Mouse (Mus musculus) spleen, postnatal 4 days (tissue): ENCODE data around the gene Prkce.

Experiments used
- DNase-seq, 2 experiments: peaks; one replicate each; pipeline ENCODE4 v3.0.0; 2022; ENCODE audit warnings: low spot score in 2 of 2

The Prkce gene

DNA sequence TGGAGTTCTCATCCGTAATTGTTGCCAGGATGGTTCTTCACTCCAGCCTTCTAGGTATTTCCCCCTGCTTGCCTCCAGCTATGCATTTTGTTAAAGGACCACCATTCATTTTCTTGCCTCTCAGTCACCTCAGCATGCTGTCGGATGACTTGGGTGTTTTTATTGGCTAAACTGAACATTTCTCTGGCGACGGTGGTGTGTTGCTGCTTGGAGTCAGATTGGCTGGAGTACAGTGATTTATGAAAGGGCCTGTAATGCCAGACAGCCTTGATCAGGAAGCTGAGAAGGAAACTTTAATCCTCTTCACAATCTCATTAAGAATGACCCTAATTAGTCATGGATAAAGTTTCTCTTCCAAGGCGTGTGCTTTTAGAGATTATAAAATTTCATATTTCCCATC is 342.3 kb downstream of the Prkce start:
- DNase-seq: no peak

DNA sequence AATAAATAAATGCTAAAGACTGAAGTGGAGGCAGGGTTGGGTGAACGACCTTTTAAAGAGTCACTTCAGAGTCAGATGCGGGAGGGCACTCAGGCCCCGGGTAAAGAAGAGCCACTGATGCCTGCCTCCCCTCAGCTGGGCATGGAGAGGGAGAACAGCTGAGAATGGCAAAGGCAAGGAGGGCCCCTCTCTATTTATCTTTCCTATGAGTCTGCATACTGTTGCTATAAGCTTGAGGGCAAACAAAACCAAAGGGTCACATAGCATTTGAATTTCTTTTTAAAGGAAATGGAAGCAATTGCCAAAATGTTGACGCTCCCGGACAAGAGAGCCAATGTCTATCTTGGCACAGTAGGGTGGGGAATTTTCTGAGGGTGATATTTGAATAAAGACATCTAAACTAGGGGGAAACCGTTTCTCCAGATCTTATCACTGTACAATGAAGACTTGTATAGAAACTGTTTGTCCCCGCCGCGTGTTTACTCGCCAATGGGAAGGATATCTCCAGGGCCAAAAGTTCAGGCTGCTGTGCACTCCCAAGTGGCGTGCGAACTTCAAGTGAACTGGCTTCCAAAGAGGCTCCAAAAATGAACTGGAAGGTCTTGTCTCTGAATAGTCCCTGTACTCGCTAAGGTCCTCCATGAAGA is 347.5 kb downstream of the Prkce start:
- no peak for DNase-seq

DNA sequence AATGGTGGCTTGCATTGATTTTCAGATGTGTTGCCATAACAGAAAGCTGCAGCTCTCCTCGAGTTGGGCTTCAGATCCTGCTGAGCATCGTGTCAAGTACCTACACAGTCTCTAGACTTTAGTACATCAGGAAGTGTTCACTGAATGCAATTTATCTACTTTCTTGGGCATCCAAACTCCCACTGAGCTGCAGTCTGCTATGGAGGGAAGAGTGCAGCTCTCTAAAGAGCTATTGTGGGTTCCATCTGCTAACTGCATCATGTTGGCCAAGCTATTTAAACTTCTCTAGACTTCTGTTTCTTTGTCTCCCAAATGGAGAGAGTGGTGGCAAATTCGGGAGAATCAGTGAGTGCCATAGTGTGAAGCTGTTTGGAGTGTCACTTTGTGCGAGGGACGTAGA is 349.0 kb downstream of the Prkce start:
- no peak for DNase-seq

DNA sequence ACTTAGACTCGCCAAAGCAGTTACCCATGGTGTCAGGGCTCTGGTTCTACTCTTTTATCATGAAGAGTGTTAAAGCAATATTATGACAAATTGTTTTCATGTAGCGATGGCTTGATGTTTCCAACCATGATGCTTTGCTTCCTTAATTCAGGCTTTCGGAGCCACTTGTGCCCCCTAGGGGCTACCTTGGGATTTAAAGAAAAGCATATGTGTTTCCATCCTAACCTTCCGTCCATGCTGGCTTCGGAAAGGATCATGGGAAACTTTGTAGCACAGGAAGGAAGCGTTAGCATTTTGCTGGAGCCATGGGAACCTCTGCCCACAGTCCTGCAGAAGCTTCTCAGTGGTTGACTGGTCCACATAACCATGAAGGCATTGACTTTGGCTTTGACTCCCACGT is 351.0 kb downstream of the Prkce start:
- no peak for DNase-seq

DNA sequence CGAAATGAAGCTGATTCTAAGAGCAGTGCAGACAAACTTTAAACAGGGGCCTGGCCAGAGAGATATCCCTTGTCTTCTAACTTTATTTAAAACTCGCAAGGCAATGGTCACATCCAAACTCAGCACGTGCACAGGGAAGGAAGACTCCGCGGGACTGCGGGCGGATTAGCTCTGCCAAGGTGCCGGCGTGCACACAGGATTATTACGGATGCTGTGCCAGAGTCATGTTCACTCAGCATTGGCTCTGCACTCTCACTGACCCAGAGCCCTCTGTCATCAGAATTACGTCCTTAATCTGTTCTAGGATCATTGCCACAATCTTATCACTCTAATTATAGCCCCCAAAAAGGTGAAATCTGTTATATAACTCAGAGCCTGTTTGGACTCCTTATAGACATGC is 353.7 kb downstream of the Prkce start:
- no peak for DNase-seq

DNA sequence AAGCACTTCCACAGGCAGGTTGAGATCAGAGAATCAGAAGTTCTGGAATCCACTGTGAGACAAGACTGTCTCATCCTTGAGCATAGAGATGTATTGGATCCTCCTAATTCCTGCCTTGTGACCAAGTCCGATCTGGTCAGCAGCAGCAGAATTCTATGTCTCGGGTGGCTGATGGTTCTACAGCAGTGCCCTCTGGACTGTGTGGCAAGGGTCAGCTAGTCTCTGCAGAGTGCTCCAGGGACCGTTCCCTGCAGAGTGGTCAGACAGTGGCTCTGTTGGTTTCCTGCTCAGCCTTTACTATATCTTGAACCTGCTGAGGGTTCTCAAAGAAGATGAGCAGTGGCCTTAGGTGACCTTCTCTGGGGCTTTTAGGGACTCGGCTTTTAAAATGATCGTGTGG is 355.1 kb downstream of the Prkce start:
- DNase-seq: no peak

DNA sequence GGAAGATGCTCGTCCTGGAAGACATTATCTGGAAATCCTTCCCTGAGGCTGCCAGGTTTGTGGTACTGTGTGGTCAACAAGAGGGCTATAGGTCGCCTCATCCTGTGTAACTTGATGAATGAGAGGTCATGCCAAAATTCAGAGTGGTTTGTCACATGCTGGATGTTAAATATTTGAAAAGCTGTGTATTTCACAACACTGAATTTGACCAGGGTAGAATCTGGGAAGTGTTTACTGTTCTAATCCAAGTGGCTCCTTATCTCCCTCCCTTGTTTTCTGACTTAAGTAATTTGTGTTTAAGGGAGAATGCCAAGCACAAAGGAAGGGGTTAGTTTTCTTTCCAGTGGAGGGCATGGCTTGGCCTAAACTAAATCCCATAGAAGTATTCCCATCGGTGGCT is 355.8 kb downstream of the Prkce start:
- no peak for DNase-seq

DNA sequence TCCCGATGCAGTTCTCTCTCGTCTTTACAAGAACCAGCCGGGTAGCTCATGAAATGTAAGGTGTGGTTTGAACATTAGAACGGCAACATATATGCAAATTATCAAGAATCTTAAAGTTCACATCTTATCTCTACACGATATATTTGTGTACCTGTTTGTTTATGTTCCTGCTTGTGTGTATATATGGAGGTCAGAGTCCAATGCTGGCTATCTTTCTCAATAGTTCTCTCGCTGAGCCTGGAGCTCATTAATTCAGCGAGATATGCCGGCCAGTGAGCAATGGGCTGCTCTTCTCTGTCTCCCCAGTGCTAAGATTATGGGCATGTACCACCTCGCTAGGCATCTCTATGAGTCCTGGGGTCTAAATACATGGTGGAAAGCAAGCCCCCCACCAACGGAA is 356.3 kb downstream of the Prkce start:
- no peak for DNase-seq

DNA sequence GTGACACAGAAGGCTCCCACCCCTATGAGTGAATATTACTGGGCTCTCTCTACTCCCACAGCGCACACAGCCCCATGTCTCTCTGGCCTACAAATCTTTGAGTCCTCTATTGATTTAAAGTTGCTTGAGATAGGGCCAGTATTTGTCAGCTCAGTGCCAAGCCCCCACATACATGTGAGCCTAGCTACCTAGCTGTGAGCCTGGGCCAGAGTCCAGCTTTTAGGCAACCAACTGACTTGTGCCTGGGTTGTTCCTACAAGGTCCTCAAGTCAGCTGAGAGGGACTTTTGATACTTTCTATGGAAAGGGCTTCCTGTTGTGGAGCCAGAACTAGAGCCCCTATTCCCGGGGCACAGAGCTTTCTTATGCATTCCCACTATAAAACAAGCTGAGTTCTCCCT is 357.5 kb downstream of the Prkce start:
- no peak for DNase-seq

DNA sequence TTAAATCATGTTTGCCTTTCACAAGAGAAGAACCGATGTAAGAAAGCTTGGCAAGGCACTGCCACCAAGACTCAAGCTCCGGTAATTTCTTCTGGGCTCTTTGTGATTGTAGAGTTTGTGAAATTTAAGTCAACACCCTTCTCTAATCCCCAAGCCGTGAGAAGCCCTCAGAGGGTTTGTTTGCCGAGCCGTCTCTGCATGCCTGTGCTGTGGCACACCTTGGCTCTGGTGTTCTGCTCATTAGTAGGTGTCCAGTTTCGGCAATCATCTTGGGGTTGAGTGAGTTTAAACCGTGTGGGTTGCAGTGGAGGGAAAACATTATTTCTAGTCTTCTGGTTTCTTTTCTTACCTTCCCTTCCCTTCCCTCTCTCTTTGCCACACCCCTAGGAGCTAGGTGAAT is 358.4 kb downstream of the Prkce start:
- no peak for DNase-seq

DNA sequence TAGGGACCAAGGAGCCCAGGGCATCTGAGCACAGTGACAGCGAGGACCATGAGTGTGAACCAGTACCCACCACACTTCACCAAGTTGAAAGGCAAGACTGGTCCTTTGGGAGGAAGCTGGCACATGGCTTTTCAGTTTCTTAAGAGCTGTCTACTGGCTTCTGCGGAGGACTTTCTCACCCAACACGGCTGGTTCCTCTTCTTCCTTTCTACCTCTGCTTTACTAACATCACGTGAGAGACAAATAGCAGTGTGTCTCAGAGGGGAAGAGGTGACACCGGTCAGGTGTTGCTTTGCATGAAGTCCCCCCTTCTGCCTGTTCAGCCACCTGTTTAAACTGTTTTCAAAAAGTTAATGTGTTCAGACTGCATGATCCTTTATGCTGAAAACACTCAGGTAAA is 359.7 kb downstream of the Prkce start:
- no peak for DNase-seq

DNA sequence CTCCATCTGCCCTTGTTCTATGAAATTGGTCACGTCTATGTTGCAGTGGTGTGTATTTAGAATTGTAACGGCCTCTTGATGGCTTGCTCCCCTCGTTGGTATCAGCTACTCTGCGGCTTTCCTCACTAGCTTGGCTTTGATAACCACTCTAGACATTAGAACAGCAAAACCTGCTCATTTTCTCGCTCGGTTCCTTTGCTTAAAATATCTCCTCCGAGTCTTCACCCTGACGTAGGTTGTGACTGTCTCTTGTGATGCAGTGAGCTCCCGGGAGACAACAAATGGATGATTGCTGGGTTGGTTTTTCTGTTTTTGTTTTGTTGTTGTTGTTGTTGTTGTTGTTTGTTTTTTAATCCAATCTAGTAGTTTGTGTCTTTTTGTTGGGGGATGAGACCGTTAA is 361.4 kb downstream of the Prkce start:
- DNase-seq: no peak

DNA sequence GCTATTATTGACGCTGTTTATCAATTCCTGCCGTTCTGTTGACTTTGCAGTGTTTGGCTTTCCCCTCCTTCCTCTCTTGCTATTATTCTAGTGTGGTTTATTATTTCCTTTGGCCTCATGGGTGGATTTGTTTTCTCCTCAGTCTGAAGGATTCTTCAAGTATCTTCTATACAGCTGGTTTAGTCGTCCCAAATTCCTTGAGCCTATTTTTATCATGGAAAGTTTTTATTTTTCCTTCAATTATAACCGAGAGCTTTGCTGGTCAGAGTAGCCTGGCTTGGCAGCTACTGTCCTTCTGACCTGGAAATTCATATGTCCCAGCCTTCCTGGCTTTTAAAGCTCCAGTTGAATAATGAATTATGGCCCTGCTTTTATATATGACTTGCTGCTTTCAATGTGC is 361.8 kb downstream of the Prkce start:
- DNase-seq: no peak

DNA sequence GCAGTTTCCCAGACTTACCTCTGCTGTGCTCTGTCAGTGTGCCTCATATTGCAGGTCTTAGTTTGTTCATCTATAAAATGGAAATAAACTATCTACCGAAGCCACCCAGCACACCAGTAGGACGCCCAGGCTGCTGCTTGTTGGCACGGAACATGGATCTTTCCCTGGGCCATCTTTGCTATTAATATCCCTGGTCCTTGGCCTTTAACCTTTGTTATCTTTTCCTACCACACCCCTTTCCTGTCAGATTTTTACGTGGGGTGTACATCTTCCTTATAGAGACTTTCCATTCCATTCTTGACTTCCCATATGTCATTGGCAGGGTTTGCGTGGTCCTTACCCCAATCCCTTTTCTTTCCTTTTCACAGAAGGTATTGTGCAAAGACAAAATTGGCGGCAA is 363.6 kb downstream of the Prkce start:
- no peak for DNase-seq

DNA sequence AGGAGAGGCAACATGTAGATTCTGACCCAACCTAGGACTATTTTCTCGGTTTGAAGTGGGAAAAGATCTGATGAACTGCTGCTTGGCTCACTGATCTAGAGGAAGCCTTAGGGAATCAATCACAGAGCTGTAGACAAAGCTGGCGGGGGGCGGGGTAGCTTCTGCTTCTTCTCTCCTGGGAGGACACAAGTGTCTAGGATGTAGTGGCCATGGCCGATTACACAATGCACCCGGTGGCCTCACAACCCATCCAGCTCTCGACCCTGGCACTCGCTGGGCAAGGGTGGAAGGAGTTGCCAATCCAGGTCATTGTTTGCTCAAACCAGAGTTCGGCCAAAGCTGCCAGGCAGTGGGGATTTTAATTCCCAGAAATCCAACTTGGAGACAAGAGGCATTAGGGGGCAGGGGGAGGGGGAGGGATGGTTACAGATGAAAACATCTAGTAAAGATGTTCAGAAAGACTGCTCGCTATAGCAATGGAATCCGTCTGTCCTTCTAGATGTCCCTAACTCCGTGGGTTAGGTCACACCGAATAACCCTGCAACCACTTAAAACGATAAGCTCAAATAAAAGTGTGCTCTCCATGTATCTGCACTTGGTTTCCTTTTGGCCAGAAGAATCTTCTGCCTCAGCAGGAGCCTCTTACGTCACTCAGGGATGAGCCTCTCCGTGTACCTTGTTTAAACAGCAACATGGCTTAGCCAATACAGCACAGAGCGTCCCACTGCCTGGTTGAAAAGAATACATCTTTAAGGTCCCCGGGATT is 365.4 kb downstream of the Prkce start:
- no peak for DNase-seq

DNA sequence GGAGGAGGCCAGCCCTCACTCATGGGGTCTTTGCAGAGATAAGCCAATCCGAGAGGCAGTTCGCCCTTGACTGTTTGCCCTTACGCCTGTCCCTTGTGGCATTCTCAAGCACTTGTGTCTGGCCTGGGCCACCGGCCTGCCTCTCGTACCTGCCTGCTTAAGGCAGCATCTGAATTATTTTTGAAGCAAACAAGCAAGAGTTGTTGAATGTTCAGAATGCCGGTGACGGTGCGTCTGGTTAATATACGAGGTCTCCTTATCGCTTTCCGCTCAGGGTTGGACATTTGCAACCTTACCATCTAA is 365.9 kb downstream of the Prkce start:
- no peak for DNase-seq

DNA sequence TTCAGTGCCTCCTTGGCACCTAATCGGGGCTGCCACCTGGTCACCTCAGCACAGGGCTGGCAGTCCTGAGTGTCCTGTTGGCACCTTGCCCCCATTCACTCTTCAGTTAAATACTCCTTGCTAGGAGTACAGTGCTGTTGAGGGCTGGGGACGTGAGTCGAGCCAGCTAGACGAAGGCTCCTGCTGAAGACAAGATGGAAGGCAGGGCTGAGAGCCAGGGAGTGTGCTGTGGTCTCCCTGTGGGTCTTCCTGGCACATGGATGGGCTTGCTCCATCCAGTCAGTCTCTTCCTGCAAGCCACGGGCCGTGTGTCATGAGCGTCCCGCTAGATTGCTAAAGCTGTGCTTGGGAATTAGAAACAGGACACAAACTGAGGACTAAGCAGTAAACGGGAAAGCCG is 367.5 kb downstream of the Prkce start:
- DNase-seq: no peak

DNA sequence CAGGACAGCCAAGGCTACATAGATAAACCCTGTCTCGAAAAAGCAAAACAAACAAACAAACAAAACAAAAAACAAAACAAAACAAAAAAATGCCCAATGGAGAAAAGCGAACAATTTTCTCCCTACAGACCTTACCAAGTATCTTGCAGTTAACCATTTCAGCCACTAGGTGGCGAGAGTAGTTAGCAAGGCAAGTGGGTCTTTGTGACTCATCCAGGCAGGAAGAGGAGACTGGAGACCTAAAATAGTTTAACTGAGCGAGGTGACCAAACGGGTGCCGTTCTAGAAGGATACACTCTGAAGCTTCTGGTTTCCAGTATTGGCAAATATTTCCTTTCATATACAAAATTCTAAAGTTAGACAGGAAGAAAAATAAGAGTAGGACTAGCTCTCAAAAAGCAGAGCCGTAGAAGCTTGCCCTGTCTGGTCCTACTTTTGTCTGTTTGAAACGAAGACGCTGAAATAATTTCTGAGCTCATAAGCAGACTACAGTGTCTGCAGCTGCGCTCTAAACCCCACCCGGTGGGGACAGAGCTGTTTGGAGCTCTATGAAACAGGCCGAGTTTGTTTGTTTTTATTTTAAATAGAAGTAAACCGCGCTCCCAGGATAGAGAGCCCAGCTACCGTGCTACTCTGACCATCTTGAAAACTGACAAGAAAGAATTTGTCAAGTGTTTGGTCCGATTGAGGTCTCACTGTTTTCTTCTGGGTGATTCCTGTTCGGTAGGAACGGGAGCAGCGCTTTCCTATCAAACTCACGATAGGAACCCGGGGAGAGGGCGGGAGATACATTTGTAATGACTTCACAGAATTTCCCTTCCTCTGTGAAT is 368.5 kb downstream of the Prkce start:
- DNase-seq: peak; percentile 56 to 77

DNA sequence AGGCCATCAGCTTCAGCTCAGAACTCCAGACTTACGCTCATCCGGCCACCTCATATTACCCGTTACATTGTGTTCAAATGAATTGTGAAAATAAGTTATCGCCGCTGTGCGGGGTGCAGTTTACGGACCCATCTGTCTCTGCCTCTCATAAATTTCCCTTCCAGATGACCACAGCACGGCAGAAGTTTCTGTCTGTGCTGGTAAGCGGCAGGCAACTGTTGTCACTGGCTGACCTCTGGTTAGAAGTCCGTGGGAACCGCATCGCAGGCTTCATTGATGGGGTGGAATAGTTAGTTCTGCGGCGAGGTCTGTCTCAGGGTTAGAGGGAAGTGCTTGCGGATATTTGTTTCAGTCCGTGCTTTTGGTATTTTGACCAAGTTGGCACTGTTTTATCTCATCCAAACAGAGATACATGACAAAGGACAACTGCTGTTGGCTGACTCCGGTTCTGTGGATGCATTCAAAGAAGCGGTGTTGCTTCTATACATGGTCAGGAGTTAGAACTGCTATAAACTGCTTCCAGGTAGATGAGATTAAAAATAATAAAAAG is 372.4 kb downstream of the Prkce start:
- DNase-seq: no peak

DNA sequence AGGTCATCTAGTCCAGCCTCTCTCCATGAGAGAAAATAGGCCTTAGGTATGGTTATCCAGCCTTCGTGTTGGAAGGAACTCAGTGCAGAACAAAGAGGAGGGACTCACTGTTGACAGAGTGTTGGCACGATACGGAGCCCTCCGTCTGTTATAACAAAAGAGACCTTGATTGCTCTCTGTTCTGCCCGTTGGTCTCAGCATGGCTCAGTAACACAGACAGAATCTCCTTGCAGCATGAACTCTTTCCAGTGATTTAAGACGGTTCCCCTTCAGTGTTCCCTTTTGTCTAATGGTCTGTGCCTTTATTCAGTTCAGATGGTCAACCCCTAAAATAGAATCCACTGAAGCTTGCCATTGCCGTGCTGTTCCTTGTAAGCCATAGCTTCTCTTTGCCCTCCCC is 378.9 kb downstream of the Prkce start:
- no peak for DNase-seq

DNA sequence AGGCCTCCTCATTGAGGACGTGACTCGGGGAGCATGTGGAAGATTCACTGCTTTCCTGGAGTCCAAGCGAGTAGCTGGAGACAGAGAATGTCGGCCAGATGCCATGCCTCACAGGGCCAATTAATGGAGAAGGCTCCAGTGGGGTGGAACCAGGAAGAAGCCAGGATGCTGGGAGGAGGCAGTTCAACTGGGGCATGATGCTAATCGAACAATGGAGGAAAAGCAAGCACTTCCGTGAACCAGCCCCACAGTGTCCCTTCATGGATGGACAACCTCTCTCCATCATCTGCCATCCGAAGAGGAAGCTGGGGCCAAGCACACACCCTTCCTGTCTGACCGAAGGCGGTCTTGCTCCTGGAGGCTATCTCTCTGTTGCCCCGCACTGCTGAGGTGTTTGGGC is 381.5 kb downstream of the Prkce start:
- DNase-seq: no peak

DNA sequence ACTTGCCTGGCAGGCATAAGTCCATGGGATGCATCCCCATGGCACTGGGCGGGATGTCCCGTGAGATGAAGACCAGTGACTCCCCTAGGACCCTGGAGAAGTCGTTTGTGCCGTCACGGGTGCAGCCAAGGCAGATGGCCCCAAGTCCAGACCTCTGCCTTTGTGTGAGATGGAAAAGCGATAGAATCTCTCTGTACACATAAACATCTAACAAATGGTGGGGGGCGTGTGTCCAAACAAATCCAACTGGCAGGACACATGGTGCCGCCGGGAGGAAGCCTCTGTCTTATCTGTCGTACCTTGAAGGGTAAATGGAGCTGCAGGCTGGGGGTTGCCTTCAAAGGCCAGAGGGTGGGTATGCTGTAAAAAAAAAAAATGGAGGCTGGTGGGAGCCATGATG is 384.0 kb downstream of the Prkce start:
- DNase-seq: no peak

DNA sequence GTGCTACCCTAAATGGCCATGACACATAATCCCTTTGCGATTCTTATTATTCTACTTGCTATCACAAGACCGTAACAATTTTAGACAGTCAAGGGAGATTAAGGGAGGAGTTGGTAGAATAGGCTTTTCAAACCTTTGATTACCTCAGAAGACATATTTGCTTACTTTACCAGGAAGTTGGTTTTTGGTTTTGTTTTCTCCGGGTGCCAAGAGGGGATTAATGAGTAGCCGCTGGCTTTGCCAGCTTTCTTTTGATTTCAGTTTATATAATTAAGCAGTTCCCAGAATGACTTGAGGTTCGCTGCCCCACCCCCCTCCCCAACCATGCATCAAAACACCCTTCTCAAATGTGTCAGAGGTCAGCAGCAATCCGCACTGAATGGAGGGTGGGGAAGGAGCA is 384.4 kb downstream of the Prkce start:
- no peak for DNase-seq
